Mouse (Mus musculus): ENCODE data around the gene Fam126a. TPM values are rescaled to one million over a fixed set of nuclear protein-coding genes. Genes with fewer than 3 reads are reported as not detected.
"Not testable (repeated sequence)": the region's sequence is repeated elsewhere in the genome, so short reads cannot be mapped to it uniquely, and the experiment has no call there.

Fam126a gene
- polyA plus RNA-seq, 1 experiment from 2014 or later: 38.7 TPM

DNA sequence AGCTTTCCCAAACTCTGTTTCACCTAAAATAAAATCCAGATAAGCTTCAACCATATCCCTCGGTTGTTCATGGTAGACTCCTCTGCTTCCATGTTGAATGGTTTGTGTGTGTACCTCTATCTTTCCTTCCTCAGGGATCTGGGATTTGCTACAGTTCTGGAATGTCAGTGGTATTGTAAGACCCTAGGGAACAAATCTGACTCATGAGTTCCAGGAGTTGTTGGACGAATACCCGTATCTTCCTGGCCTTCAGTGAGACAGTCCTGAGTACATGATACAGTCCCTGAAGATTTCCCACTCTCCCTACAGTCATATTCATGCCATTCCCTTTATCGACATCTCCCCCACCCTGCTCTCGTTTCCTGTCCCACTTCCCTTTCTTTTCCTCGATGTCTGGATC, 157.9 kb downstream of the Fam126a start:
- Histone ChIP-seq H3K27me3 (no peaks in the 10 kb centered on the region), H3K27ac (no peak overlapping the region), H3K4me3 (replicated peaks) (no peak overlapping the region), H3K4me2 (replicated peaks) (no peak overlapping the region), H3K9me3 (no peaks in the 10 kb centered on the region), H3K9ac (replicated peaks) (no peak overlapping the region), H3K4me1 (replicated peaks) (no peaks in the 10 kb centered on the region), H3K36me3 (no peaks in the 10 kb centered on the region)
- no peak for ATAC-seq
- WGBS: 91% methylated on average over 6 of the region's 6 CpGs

DNA sequence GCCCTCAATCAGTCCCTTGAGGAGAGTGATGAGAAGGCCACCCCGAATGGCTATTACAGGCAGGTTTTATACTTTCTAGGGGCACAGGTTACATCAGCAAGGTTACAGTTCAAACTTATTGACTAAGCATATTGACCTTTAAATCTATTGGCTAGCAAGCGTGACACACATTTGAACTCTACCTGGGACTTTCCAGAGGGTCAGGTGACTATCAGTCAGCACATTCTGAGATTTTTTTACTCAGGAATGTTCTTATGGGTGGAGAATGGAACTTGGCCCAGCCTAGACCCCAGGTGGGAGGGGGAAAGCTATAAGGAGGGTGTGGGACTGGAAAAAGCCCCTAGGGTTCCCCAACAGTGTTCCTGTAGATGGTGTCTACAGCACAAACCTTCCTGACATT, 159.2 kb downstream of the Fam126a start:
- H3K36me3 ChIP-seq; ATAC-seq; H3K27me3 ChIP-seq; H3K4me2 ChIP-seq (replicated peaks); H3K4me3 ChIP-seq (replicated peaks); H3K27ac ChIP-seq; H3K4me1 ChIP-seq (replicated peaks); H3K9me3 ChIP-seq; H3K9ac ChIP-seq (replicated peaks): not testable (repeated sequence)
- 88% methylated on average over 2 of the region's 2 CpGs for WGBS

DNA sequence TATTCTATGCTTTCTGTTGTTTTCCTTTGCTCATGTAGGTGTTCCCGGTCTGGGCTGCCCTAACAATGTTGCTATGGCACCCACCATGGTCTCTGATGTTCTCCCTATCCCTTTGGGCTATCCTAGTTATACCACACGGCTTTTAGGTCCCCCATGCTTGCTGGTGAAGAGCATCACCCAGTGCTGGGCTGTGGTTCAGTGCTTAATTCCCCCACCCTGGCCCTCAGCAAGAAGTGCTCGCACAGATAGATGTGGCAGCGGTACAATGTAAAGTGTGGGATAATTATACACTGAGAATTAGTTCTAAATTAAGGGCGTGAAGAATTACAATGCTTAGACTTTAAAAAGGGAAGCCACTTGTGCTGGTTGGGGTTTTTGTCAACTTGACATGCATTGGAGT, 164.5 kb downstream of the Fam126a start:
- H3K9me3 ChIP-seq: no peaks in the 10 kb centered on the region
- no peaks in the 10 kb centered on the region for H3K4me1 ChIP-seq (replicated peaks)
- 90% methylated on average over 5 of the region's 5 CpGs for WGBS
- no peak overlapping the region for H3K9ac ChIP-seq (replicated peaks)
- H3K27ac ChIP-seq: no peak overlapping the region
- H3K36me3 ChIP-seq: no peaks in the 10 kb centered on the region
- H3K4me2 ChIP-seq (replicated peaks): no peak overlapping the region
- H3K4me3 ChIP-seq (replicated peaks): no peak overlapping the region
- ATAC-seq: no peak
- no peaks in the 10 kb centered on the region for H3K27me3 ChIP-seq

Other genes with a start within 250 kb of the Fam126a start
- 17.3 and 17.5 TPM in 2 replicates for gene Pus7, start 247.0 kb downstream of the Fam126a start, polyA plus RNA-seq (2015; fragmentation: Nextera tagmentation; extraction: Ambion mirVana)
- 35.9 and 40.2 TPM in 2 replicates for gene Rint1, start 243.0 kb downstream of the Fam126a start, polyA plus RNA-seq (2015; fragmentation: Nextera tagmentation; extraction: Ambion mirVana)
- gene Tomm7, start 186.5 kb downstream of the Fam126a start, polyA plus RNA-seq (2015; fragmentation: Nextera tagmentation; extraction: Ambion mirVana): 109 and 112 TPM in 2 replicates
- gene Klhl7, start 69.9 kb upstream of the Fam126a start, polyA plus RNA-seq (2015; fragmentation: Nextera tagmentation; extraction: Ambion mirVana): 165 and 177 TPM in 2 replicates
- 16.2 and 16.6 TPM in 2 replicates for gene Nupl2, start 134.3 kb upstream of the Fam126a start, polyA plus RNA-seq (2015; fragmentation: Nextera tagmentation; extraction: Ambion mirVana)